Mouse (Mus musculus) CD4-positive, CD25-positive, alpha-beta regulatory T cell, adult 4 months (primary cell): ENCODE data around the gene Cela3a. TPM values are rescaled to one million over a fixed set of nuclear protein-coding genes. Genes with fewer than 3 reads are reported as not detected.

Experiments used
- ATAC-seq: one replicate; pipeline ENCODE4 v1.8.0; 2017
- polyA plus RNA-seq, 2 experiments: library from polyadenylated mRNA; unstranded; fragments of 100-300 nt; shearing (Covaris generic); gene quantifications; one replicate each; pipeline ENCODE4 v1.2.1; 2017

The Cela3a gene
- polyA plus RNA-seq, 2 experiments from 2014 or later = not detected

DNA sequence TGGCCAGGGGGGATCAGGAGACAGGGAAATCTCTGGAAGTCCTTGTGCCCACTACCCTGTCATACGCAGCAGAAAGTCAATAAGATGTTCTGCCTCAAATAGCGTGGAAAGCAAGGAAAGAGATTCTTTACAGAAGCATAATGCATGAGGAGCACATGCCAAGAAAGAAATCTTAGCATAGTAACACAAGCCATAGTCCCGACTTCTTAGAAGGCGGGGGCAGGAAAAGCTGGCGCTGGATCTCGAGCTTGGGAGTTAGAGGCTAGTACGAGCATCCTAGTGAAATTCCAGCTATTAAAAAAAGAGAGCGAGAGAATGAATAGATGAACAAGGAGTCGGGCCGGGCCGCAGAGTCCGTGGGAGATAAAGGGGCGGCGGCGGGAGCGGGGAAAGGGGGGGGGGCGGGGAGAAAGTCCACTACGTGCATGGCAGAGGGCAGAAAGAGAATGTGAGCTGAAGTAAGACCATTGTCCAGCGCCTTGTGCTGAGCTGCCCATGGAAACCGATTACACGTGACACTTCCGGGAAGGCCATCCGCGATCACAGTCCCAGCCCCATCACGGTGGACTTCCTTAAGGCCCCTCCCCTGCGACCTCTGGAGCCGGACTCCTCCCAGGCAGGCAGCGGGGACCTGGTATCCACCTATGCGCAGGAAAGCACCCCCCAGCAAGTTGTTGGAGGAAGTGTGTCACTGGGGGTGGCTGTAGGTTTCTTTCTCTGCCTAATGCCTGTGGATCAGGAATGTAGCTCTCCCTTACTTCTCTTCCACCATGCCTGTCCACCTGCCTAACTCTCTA lies 39.4 kb downstream of the Cela3a start:
- no peak for ATAC-seq

DNA sequence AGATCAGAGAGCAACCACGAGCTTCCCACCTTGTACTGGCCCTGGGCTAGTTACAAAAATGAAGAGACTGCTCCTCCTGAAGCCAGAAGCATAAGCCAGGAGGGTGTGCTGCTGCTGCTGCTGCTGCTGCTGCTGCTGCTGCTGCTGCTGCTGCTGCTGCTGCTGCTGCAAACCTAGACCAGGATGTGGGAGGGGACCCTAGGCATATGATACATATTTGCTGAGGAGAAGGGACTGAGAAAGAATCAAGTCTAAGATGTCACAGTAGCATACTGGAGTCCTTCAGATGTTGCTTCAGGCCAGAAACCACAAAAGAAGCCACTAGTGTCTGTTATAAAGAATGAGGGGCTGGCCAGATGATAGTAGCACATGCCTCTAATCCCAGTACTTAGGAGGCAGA lies 41.4 kb downstream of the Cela3a start:
- peak; percentile 15 for ATAC-seq

GRCm38 (mm10) chr4:137367275-137368088 lies 42.1 kb downstream of the Cela3a start:
- peak; percentile 91 for ATAC-seq

GRCm38 (mm10) chr4:137366097-137366496 lies 43.5 kb downstream of the Cela3a start:
- no peak for ATAC-seq

DNA sequence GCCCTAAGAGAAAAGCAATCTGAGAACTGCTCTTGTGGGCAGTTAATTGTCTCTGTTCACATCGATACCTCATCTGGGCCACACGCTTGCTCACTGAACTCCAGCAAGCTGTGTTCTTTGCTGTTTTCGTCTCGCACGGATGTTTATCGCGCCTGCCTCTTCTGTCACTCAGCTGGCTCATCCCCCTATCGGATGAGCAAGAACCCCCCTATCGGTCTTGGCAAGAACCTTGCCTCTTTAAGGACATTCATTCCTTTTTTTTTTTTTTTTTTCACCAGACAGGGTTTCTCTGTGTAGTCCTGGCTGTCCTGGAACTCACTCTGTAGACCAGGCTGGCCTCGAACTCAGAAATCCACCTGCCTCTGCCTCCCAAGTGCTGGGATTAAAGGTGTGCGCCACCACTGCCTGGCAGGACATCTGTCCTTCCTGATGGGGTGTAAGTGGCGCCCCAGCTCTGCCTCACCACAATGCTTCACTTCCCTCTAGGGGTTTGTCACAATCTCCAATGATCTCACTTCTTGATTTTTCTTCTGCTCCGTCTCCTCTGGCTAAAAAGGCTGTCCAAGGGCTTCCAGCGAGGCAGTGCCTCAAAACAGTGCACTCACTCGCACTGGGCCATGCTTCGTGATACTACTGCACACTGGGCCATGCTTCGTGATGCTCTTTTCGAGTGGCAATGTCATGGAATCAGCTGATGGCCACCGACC lies 44.1 kb downstream of the Cela3a start:
- no peak for ATAC-seq

DNA sequence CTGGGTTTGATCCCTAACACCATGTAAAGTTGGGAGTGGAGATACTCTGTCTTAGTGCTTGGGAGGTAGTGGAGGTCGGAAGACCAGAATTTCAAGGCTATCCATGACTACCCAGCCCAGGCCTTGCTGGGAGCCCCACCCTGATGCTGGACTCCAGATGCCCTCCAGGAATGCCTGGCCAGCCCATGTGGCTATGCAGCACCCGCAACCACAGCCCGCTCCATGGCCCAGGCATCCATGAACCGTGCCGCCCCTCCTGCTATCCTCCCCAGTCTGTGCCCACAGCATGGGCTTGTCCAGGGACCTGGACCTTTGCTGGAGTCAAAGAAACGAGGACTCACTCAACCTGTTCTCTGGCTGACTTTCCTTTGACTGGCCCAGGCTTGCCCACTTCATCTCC lies 44.8 kb downstream of the Cela3a start:
- no peak for ATAC-seq

DNA sequence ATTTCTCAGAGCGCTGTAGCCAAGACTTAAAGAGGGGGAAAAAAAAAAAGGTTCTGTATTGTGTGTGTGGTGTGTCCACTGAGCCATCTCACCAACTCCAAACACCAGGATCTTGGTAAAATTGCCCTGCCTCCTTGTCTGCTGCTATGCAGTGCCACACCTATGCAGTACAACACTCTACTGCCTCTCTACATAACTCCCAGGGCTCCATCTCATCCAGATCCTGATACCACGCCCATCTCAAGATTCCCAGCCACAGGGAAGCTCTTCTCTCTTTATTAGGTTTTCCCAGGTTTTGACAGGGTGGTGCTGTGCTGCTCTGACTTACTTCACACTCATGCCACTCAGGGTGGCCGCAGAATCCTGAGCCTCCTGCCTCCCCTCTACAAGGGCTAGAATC lies 48.6 kb downstream of the Cela3a start:
- ATAC-seq = no peak

GRCm38 (mm10) chr4:137358291-137359002 lies 51.1 kb downstream of the Cela3a start:
- ATAC-seq = peak; percentile 54

DNA sequence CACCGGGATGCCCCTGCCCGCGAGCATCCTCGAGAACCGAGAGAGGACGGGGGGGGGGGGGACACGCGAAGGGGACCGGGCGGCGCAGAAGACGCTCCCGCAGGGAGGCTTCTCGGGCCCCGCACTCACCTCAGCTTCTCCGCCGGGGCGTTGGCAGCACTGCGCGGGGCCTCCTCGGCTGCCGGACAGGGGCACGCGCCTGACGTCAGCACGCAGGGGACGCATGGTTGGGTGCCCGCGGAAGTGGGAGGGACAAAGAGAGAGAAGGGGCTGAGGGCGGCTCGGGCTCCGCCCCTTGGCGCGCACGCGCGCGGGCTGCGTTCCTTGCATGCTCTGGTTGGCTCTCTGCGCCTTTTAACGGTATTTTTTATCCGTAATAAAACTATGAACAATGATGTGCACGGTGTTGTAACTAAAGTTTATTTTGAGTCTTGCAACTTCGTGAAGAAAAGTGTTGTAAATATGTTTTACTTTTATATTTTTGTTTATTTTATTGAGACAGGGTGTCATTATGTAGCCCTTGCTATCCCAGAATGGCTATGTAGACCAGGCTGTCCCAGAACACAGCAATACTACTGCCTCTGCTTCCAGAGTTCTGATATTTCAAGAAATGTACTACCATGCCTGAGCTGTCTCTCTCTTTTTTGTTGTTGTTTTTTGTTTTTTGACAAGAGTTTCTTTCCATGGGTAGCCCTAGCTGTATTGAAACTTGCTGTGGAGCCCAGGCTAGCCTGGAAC lies 51.9 kb downstream of the Cela3a start, which contains the start of gene Cdc42:
Cdc42 (minus strand) TSS at position 204 of the 738 bp plus-strand sequence.
- ATAC-seq = peak; percentile 88

DNA sequence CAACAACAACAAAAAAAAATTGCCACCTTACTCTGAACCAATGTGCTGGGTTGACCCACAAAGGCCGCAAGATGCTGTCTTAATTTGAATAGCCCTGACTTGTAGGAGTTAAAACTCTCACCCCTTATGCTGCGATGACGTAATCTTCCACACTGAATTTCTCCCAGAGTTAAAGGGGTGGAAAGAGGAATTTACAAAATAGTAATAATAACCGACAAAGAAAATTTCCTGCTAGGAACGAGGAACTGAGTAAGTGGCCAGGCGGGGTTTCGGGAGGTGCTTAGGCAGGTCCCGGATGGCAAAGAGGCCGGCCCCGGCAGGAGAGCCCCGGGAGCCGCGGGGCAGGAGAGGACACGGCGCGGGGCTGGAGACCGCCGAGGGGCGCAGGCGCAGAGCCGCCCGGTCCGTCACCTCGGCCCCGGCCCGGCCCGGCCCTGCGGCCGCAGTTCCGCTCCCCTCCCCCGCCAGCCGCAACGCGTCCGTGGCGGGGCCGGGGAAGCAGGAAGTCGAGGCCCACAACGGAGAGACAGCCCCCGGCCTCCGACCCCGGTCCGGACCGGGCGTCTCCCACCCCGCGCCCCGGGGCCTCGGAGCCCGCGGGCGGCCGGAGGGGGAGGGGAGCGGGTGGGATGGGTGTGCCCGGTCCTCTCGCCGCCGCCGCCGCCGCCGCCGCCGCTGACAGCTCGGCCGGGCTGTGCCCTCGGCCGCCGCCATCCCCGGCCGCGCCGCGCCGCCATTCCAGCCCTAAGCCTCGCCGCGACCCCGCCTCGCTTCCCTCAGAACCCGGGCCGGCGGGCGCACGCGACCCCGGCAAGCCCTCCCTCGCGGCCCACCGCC lies 52.7 kb downstream of the Cela3a start:
- peak; percentile 22 for ATAC-seq

Other genes starting within 250 kb of the Cela3a start
- under 1 TPM in 1 of 2 experiments, not detected in 1; 0.32 TPM for gene Wnt4, start 132.3 kb downstream of the Cela3a start, polyA plus RNA-seq
- 100 to 1,000 TPM; 630 to 632 TPM for gene Cdc42, start 52.1 kb downstream of the Cela3a start, polyA plus RNA-seq
- not detected for gene Cela3b, start 20.7 kb upstream of the Cela3a start, polyA plus RNA-seq
- not detected for gene 1700013G24Rik, start 43.5 kb upstream of the Cela3a start, polyA plus RNA-seq
- not detected for gene Hspg2, start 59.0 kb upstream of the Cela3a start, polyA plus RNA-seq
- gene Ldlrad2, start 164.8 kb upstream of the Cela3a start, polyA plus RNA-seq = not detected
- gene Usp48, start 184.0 kb upstream of the Cela3a start, polyA plus RNA-seq = 10 to 100 TPM; 41.9 to 62.2 TPM